Mouse (Mus musculus) heart, embryonic 10.5 days (tissue): ENCODE results near the gene Dvl2. TPM values are rescaled to one million over a fixed set of nuclear protein-coding genes. Genes with fewer than 3 reads are reported as not detected.
A peak's percentile ranks its signal among the peaks of the same experiment; 100 is the strongest.
"Not testable (repeated sequence)": the region's sequence is repeated elsewhere in the genome, so short reads cannot be mapped to it uniquely, and the experiment has no call there.

ENCODE experiments used
- DNase-seq: peaks from one replicate; pipeline ENCODE4 v3.0.0-alpha.2; 2017; ENCODE audit warnings: low spot score
- H3K27ac ChIP-seq: fragments of 300-500 bp; sonication (generic); 2 replicates; pipeline ENCODE4 v1.5.1; 2016; ENCODE audit warnings: mild to moderate bottlenecking
- H3K27me3 ChIP-seq: fragments of 300-500 bp; sonication (generic); 2 replicates; pipeline ENCODE4 v1.6.1; 2016; ENCODE audit warnings: mild to moderate bottlenecking; ENCODE audit not compliant: poor library complexity, insufficient read depth, severe bottlenecking
- H3K36me3 ChIP-seq: fragments of 300-500 bp; sonication (generic); 2 replicates; pipeline ENCODE4 v1.6.1; 2016; ENCODE audit warnings: mild to moderate bottlenecking, moderate library complexity
- H3K4me1 ChIP-seq: fragments of 300-500 bp; sonication (generic); 2 replicates; pipeline ENCODE4 v1.6.1; 2016; ENCODE audit warnings: mild to moderate bottlenecking
- H3K4me3 ChIP-seq: fragments of 300-500 bp; sonication (generic); 2 replicates; pipeline ENCODE4 v1.5.1; 2016; ENCODE audit warnings: mild to moderate bottlenecking, moderate library complexity
- H3K9me3 ChIP-seq: fragments of 300-500 bp; sonication (generic); 2 replicates; pipeline ENCODE4 v1.6.1; 2016; ENCODE audit warnings: mild to moderate bottlenecking, moderate library complexity
- WGBS: fragments of 180-500 bp; shearing (Covaris S2); methylation state at CpG from one replicate; pipeline ENCODE4 v1.1.7; 2016; 5-methylcytosine and 5-hydroxymethylcytosine counted together
- polyA plus RNA-seq: library from polyadenylated mRNA; unstranded; fragments of >200 nt; fragmentation: Nextera tagmentation; extraction: Ambion mirVana; gene quantifications from 2 replicates; pipeline ENCODE4 v1.2.1, GENCODE M21; 2016

The Dvl2 gene
- polyA plus RNA-seq, result 29.5 and 40.3 TPM in 2 replicates

GRCm38 (mm10) chr11:70000396-70000898, at the start of gene Dvl2:
TSS of gene Dvl2 (plus strand) at chr11:70000595.
- Histone ChIP-seq H3K4me3 (peak within 1 kb of the TSS; percentile 80), H3K27ac (peak within 1 kb of the TSS; percentile 96), H3K9me3 (no peaks in the 10 kb centered on the region), H3K27me3 (no peaks in the 10 kb centered on the region), H3K36me3 (peaks cover 45% of the 10 kb centered on the region), H3K4me1 (peaks cover 49% of the 10 kb centered on the region)
- WGBS, result under 1% methylated on average over 46 of the region's 48 CpGs
- DNase-seq, result peak; percentile 99

GRCm38 (mm10) chr11:69950807-69951459, 49.5 kb upstream of the Dvl2 start:
- WGBS, result 40% methylated on average over 4 of the region's 4 CpGs
- no peaks in the 10 kb centered on the region for H3K9me3 ChIP-seq
- no peak overlapping the region for H3K4me3 ChIP-seq
- DNase-seq, result no peak
- no peak overlapping the region for H3K27ac ChIP-seq
- peaks cover 6% of the 10 kb centered on the region for H3K36me3 ChIP-seq
- H3K4me1 ChIP-seq, result peaks cover 31% of the 10 kb centered on the region
- H3K27me3 ChIP-seq, result peaks cover 13% of the 10 kb centered on the region; the same call in 1 of the 2 replicates

GRCm38 (mm10) chr11:69952274-69952673, 48.1 kb upstream of the Dvl2 start:
- WGBS, result 42% methylated on average over 1 of the region's 1 CpGs
- H3K36me3 ChIP-seq, result no peaks in the 10 kb centered on the region
- no peak overlapping the region for H3K4me3 ChIP-seq
- H3K9me3 ChIP-seq, result no peaks in the 10 kb centered on the region
- DNase-seq, result no peak
- peaks cover 5% of the 10 kb centered on the region; the same call in 1 of the 2 replicates for H3K27me3 ChIP-seq
- no peak overlapping the region for H3K27ac ChIP-seq
- peaks cover 18% of the 10 kb centered on the region for H3K4me1 ChIP-seq

DNA sequence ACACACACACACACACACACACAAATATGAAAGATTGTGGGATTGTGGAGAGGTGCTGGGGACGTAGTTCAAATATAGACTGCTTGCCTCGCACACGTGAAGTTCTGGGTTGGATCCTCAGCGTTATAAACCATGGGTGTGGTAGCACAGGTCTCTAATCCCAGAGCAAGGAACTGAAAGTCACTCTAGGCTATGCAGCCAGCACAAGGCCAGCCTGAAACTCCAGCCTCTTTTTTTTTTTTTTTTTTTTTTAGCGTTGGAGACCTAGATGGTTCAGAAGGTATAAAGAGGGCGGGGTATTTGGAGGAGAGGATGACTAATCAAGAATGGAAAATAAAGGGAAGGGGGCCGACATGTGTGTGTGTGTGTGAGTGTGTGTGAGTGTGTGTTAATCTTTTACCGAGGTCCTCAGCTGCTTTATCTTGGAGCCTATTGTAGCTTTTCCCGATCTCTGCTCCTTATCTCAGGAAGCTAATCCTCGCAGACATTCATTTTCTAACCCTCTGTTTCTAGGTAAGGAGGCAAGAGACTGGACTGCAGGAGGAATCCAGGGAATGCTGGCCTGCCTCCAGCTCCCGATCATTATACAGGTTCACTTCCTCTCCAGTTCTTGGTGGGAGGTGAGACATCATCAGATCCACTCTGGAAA, 47.0 kb upstream of the Dvl2 start:
- WGBS, result 41% methylated on average over 11 of the region's 11 CpGs

DNA sequence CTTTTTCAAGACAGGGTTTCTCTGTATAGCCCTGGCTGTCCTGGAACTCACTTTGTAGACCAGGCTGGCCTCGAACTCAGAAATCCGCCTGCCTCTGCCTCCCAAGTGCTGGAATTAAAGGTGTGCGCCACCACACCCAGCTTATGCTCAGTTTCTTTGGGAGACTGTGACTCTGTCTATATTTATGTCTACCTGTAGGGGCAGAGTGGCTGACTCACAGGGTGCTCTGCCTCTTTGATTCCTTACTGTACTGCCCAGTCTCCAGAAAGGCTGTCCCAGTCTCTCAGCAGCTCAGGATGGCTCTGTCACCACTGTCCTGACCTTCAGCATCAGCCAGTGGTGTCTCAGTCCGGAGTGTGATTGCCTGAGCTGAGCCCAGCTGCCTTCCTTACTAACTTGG, 44.8 kb upstream of the Dvl2 start:
- WGBS, result 73% methylated on average over 4 of the region's 4 CpGs
- DNase-seq, H3K36me3 ChIP-seq, H3K27ac ChIP-seq, H3K27me3 ChIP-seq, H3K4me3 ChIP-seq, H3K4me1 ChIP-seq, H3K9me3 ChIP-seq: not testable (repeated sequence)

More for the DNA sequence above, 47.0 kb upstream of the Dvl2 start:
- Histone ChIP-seq H3K4me1 (peaks cover 9% of the 10 kb centered on the region), H3K4me3 (no peak overlapping the region), H3K36me3 (no peaks in the 10 kb centered on the region), H3K27me3 (peaks cover 5% of the 10 kb centered on the region; the same call in 1 of the 2 replicates), H3K27ac (no peak overlapping the region), H3K9me3 (no peaks in the 10 kb centered on the region)
- DNase-seq, result no peak

GRCm38 (mm10) chr11:69956218-69956617, 44.2 kb upstream of the Dvl2 start:
- no peaks in the 10 kb centered on the region for H3K36me3 ChIP-seq
- no peak for DNase-seq
- no peak overlapping the region for H3K27ac ChIP-seq
- peaks cover 4% of the 10 kb centered on the region; the same call in 1 of the 2 replicates for H3K4me1 ChIP-seq
- peaks cover 2% of the 10 kb centered on the region; the same call in 1 of the 2 replicates for H3K27me3 ChIP-seq
- H3K4me3 ChIP-seq, result no peak overlapping the region
- H3K9me3 ChIP-seq, result no peaks in the 10 kb centered on the region
- 71% methylated on average over 1 of the region's 1 CpGs for WGBS

DNA sequence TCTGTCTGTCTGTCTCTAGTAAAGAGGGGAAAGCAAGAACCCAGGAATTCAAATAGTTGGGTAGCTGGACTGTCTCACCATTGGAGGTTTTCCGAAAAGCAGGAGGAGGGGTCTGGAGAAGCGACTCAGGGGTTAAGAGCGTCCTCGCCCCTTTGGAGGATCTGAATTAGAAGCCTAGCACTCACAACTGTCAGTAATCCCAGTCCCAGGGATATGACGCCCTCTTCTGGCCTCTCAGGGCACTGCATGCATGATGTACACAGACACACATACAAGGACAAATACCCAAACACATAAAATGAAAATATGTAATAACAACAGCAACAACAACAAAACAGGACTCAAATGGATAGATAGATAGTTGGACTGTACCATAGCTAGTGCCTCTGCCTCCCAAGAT, 39.8 kb upstream of the Dvl2 start:
- peaks cover 9% of the 10 kb centered on the region for H3K4me1 ChIP-seq
- H3K4me3 ChIP-seq, result no peak overlapping the region
- H3K27ac ChIP-seq, result no peak overlapping the region
- H3K36me3 ChIP-seq, result no peaks in the 10 kb centered on the region
- H3K9me3 ChIP-seq, result no peaks in the 10 kb centered on the region
- no peak for DNase-seq
- 27% methylated on average over 5 of the region's 5 CpGs for WGBS
- H3K27me3 ChIP-seq, result peaks cover 43% of the 10 kb centered on the region

GRCm38 (mm10) chr11:69961841-69962240, 38.6 kb upstream of the Dvl2 start:
- Histone ChIP-seq H3K4me3 (no peak overlapping the region), H3K36me3 (no peaks in the 10 kb centered on the region), H3K27me3 (peaks cover 55% of the 10 kb centered on the region), H3K4me1 (peaks cover 20% of the 10 kb centered on the region), H3K9me3 (no peaks in the 10 kb centered on the region), H3K27ac (no peak overlapping the region)
- 44% methylated on average over 5 of the region's 5 CpGs for WGBS
- no peak for DNase-seq

- DNase-seq, result no peak
- 10% methylated on average over 24 of the region's 24 CpGs for WGBS
- 0 out of 2 replicates have a peak within 1 kb of the TSS, but pooled peaks have one; percentile 43 for H3K27ac ChIP-seq
- H3K36me3 ChIP-seq, result peaks cover 18% of the 10 kb centered on the region
- no peaks in the 10 kb centered on the region for H3K9me3 ChIP-seq
- H3K4me3 ChIP-seq, result peak within 1 kb of the TSS; percentile 59
- peaks cover 74% of the 10 kb centered on the region for H3K27me3 ChIP-seq
- H3K4me1 ChIP-seq, result peaks cover 21% of the 10 kb centered on the region
Observed at GRCm38 (mm10) chr11:69964650-69965270, 35.6 kb upstream of the Dvl2 start, which contains the start of gene Cldn7. TSS of gene Cldn7 (plus strand) at chr11:69964779.

DNA sequence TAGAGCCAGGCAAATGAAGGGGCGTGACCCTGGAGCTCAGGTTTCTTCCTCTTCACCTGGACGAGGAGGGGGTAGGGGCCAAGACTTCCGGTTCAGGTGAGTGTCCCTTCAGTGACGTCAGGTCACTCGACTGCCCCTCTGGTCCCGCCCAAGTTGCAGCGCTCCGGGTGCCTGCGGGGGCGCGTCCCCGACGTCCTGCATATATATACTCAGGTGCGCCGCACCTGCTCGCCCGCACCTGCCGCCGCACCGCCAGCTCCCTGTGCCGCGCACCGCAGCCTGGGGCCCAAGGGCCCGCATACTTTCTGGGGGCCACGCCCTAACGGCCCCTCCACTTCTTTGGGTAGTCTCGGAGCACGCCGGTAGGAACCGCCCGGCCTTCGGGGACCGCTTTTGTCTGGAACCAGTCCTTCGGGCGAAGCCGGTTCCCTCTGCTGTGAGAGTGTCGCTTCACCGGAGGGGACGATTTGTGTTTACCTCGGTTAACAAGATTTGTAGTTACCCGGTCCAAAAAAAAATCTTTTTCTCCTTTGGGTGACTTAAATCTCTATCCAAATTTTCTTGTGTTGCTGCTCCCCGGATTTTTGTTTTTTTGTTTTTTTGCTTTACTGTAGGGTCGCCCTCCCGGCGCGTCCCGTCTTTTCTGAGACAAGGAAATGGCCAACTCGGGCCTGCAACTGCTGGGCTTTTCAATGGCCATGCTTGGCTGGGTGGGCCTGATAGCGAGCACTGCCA, 35.0 kb upstream of the Dvl2 start:
- DNase-seq, result no peak
- 1% methylated on average over 49 of the region's 49 CpGs for WGBS

GRCm38 (mm10) chr11:69966006-69966859, 34.2 kb upstream of the Dvl2 start:
- H3K9me3 ChIP-seq, result no peaks in the 10 kb centered on the region
- peak overlapping the region; percentile 78 for H3K27ac ChIP-seq
- peaks cover 74% of the 10 kb centered on the region for H3K27me3 ChIP-seq
- DNase-seq, result no peak
- H3K4me1 ChIP-seq, result peaks cover 21% of the 10 kb centered on the region
- H3K4me3 ChIP-seq, result peak overlapping the region; percentile 59
- peaks cover 28% of the 10 kb centered on the region for H3K36me3 ChIP-seq
- 2% methylated on average over 59 of the region's 59 CpGs for WGBS

More for the DNA sequence above, 35.0 kb upstream of the Dvl2 start:
- Histone ChIP-seq H3K4me3 (peak overlapping the region; percentile 59), H3K27me3 (peaks cover 74% of the 10 kb centered on the region), H3K4me1 (peaks cover 21% of the 10 kb centered on the region), H3K36me3 (peaks cover 24% of the 10 kb centered on the region), H3K9me3 (no peaks in the 10 kb centered on the region), H3K27ac (0 out of 2 replicates have a peak overlapping the region, but pooled peaks have one; percentile 43)
